Mouse (Mus musculus): ENCODE measurements around the gene Gm3233. TPM values are rescaled to one million over a fixed set of nuclear protein-coding genes. Genes with fewer than 3 reads are reported as not detected.
"Not testable (repeated sequence)": the region's sequence is repeated elsewhere in the genome, so short reads cannot be mapped to it uniquely, and the experiment has no call there.

The Gm3233 gene
- not detected in 2 replicates for polyA plus RNA-seq (2015; fragmentation: Nextera tagmentation; extraction: Ambion mirVana)

- H3K4me1 ChIP-seq; H3K27ac ChIP-seq; H3K4me2 ChIP-seq; H3K27me3 ChIP-seq (replicated peaks); H3K36me3 ChIP-seq (replicated peaks); H3K4me3 ChIP-seq; H3K9me3 ChIP-seq; ATAC-seq (replicated peaks); H3K9ac ChIP-seq: not testable (repeated sequence)
- WGBS: 90% methylated on average over 1 of the region's 1 CpGs
Measured at GRCm38 (mm10) chr10:77759582-77759981, at the start of gene Gm3233. Gene Gm3233, minus strand, starts transcription at chr10:77759682.

GRCm38 (mm10) chr10:77804095-77804494 is 44.6 kb upstream of the Gm3233 start:
- no peaks in the 10 kb centered on the region for H3K9me3 ChIP-seq
- H3K4me3 ChIP-seq: no peak overlapping the region
- H3K36me3 ChIP-seq (replicated peaks): no peaks in the 10 kb centered on the region
- no peaks in the 10 kb centered on the region for H3K27me3 ChIP-seq (replicated peaks)
- H3K9ac ChIP-seq: no peak overlapping the region
- no peak for ATAC-seq (replicated peaks)
- WGBS: 89% methylated on average over 3 of the region's 3 CpGs
- no peak overlapping the region for H3K4me2 ChIP-seq
- no peak overlapping the region for H3K27ac ChIP-seq
- no peaks in the 10 kb centered on the region for H3K4me1 ChIP-seq

GRCm38 (mm10) chr10:77798921-77799508 is 39.5 kb upstream of the Gm3233 start, which contains the start of gene Gm19668:
Gene Gm19668, minus strand, starts transcription at chr10:77799133.
- no peaks in the 10 kb centered on the region for H3K36me3 ChIP-seq (replicated peaks)
- H3K4me1 ChIP-seq: no peaks in the 10 kb centered on the region
- H3K4me2 ChIP-seq: no peak within 1 kb of the TSS
- H3K9ac ChIP-seq: no peak within 1 kb of the TSS
- no peak within 1 kb of the TSS for H3K27ac ChIP-seq
- WGBS: 70% methylated on average over 8 of the region's 8 CpGs
- ATAC-seq (replicated peaks): no peak
- no peaks in the 10 kb centered on the region for H3K27me3 ChIP-seq (replicated peaks)
- H3K9me3 ChIP-seq: no peaks in the 10 kb centered on the region
- H3K4me3 ChIP-seq: no peak within 1 kb of the TSS

GRCm38 (mm10) chr10:77798164-77798920 is 38.9 kb upstream of the Gm3233 start:
- H3K9ac ChIP-seq; H3K9me3 ChIP-seq; H3K4me2 ChIP-seq; H3K27ac ChIP-seq; ATAC-seq (replicated peaks); H3K4me3 ChIP-seq; H3K4me1 ChIP-seq; H3K27me3 ChIP-seq (replicated peaks); H3K36me3 ChIP-seq (replicated peaks): not testable (repeated sequence)
- 39% methylated on average over 3 of the region's 3 CpGs for WGBS

GRCm38 (mm10) chr10:77797677-77798076 is 38.2 kb upstream of the Gm3233 start:
- 14% methylated on average over 3 of the region's 3 CpGs for WGBS
- Histone ChIP-seq H3K4me1 (no peaks in the 10 kb centered on the region), H3K4me3 (no peak overlapping the region), H3K36me3 (replicated peaks) (no peaks in the 10 kb centered on the region), H3K27ac (no peak overlapping the region), H3K9me3 (no peaks in the 10 kb centered on the region), H3K27me3 (replicated peaks) (no peaks in the 10 kb centered on the region), H3K9ac (no peak overlapping the region), H3K4me2 (no peak overlapping the region)
- no peak for ATAC-seq (replicated peaks)

- H3K4me1 ChIP-seq: no peaks in the 10 kb centered on the region
- no peaks in the 10 kb centered on the region for H3K27me3 ChIP-seq (replicated peaks)
- H3K4me3 ChIP-seq: no peak within 1 kb of the TSS
- no peak within 1 kb of the TSS for H3K4me2 ChIP-seq
- no peaks in the 10 kb centered on the region for H3K9me3 ChIP-seq
- no peaks in the 10 kb centered on the region for H3K36me3 ChIP-seq (replicated peaks)
- H3K9ac ChIP-seq: no peak within 1 kb of the TSS
- no peak for ATAC-seq (replicated peaks)
- WGBS: 72% methylated on average over 2 of the region's 2 CpGs
- H3K27ac ChIP-seq: no peak within 1 kb of the TSS
Measured at GRCm38 (mm10) chr10:77794976-77795375, 35.5 kb upstream of the Gm3233 start, which contains the start of gene Gm9639. Gene Gm9639, minus strand, starts transcription at chr10:77795076.

GRCm38 (mm10) chr10:77788621-77789020 is 29.1 kb upstream of the Gm3233 start:
- H3K27me3 ChIP-seq (replicated peaks): no peaks in the 10 kb centered on the region
- no peaks in the 10 kb centered on the region for H3K9me3 ChIP-seq
- no peaks in the 10 kb centered on the region for H3K36me3 ChIP-seq (replicated peaks)
- no peak overlapping the region for H3K9ac ChIP-seq
- H3K4me2 ChIP-seq: no peak overlapping the region
- no peaks in the 10 kb centered on the region for H3K4me1 ChIP-seq
- ATAC-seq (replicated peaks): no peak
- H3K27ac ChIP-seq: no peak overlapping the region
- H3K4me3 ChIP-seq: no peak overlapping the region
- WGBS: 89% methylated on average over 2 of the region's 2 CpGs

- not testable (repeated sequence) for H3K9me3 ChIP-seq; H3K27ac ChIP-seq; H3K27me3 ChIP-seq (replicated peaks); H3K9ac ChIP-seq; ATAC-seq (replicated peaks); H3K4me1 ChIP-seq; H3K36me3 ChIP-seq (replicated peaks); H3K4me3 ChIP-seq; H3K4me2 ChIP-seq
- whole genome bisulfite sequencing: 64% methylated on average over 1 of the region's 1 CpGs
Measured at GRCm38 (mm10) chr10:77787876-77788275, 28.4 kb upstream of the Gm3233 start, which contains the start of gene Gm7137. Gene Gm7137, minus strand, starts transcription at chr10:77788200.

- H3K9ac ChIP-seq; H3K4me1 ChIP-seq; H3K9me3 ChIP-seq; ATAC-seq (replicated peaks); H3K27ac ChIP-seq; H3K27me3 ChIP-seq (replicated peaks); H3K36me3 ChIP-seq (replicated peaks); H3K4me2 ChIP-seq; H3K4me3 ChIP-seq: not testable (repeated sequence)
- 86% methylated on average over 2 of the region's 3 CpGs for WGBS
Measured at GRCm38 (mm10) chr10:77783396-77783795, 23.9 kb upstream of the Gm3233 start.

- H3K4me1 ChIP-seq; H3K27ac ChIP-seq; H3K4me2 ChIP-seq; H3K9ac ChIP-seq; H3K27me3 ChIP-seq (replicated peaks); H3K9me3 ChIP-seq; H3K4me3 ChIP-seq; H3K36me3 ChIP-seq (replicated peaks); ATAC-seq (replicated peaks): not testable (repeated sequence)
- WGBS: 57% methylated on average over 1 of the region's 1 CpGs
Measured at GRCm38 (mm10) chr10:77782442-77782841, 23.0 kb upstream of the Gm3233 start, which contains the start of gene Gm3250. Gene Gm3250, minus strand, starts transcription at chr10:77782542.

GRCm38 (mm10) chr10:77776844-77777243 is 17.4 kb upstream of the Gm3233 start, which contains the start of gene Gm7138:
Gene Gm7138, minus strand, starts transcription at chr10:77776944.
- ATAC-seq (replicated peaks); H3K4me2 ChIP-seq; H3K4me1 ChIP-seq; H3K36me3 ChIP-seq (replicated peaks); H3K4me3 ChIP-seq; H3K9me3 ChIP-seq; H3K27me3 ChIP-seq (replicated peaks); H3K9ac ChIP-seq; H3K27ac ChIP-seq: not testable (repeated sequence)
- WGBS: 62% methylated on average over 1 of the region's 1 CpGs

- not testable (repeated sequence) for H3K27ac ChIP-seq; H3K9ac ChIP-seq; H3K4me1 ChIP-seq; H3K9me3 ChIP-seq; H3K36me3 ChIP-seq (replicated peaks); ATAC-seq (replicated peaks); H3K4me3 ChIP-seq; H3K27me3 ChIP-seq (replicated peaks); H3K4me2 ChIP-seq
- 100% methylated on average over 2 of the region's 3 CpGs for WGBS
Measured at GRCm38 (mm10) chr10:77772142-77772541, 12.7 kb upstream of the Gm3233 start.

GRCm38 (mm10) chr10:77771225-77771624 is 11.7 kb upstream of the Gm3233 start, which contains the start of gene Gm3238:
Gene Gm3238, minus strand, starts transcription at chr10:77771325.
- H3K9me3 ChIP-seq; H3K27me3 ChIP-seq (replicated peaks); ATAC-seq (replicated peaks); H3K4me1 ChIP-seq; H3K27ac ChIP-seq; H3K9ac ChIP-seq; H3K4me3 ChIP-seq; H3K36me3 ChIP-seq (replicated peaks); H3K4me2 ChIP-seq: not testable (repeated sequence)
- 75% methylated on average over 1 of the region's 1 CpGs for WGBS
